Mouse (Mus musculus): ENCODE results near the gene Tspan11. TPM values are rescaled to one million over a fixed set of nuclear protein-coding genes. Genes with fewer than 3 reads are reported as not detected.

The Tspan11 gene
- total and polyA plus RNA-seq, 2 experiments from 2014 or later: 3.6 to 5.6 TPM

GRCm38 (mm10) chr6:127974000-127974399 lies 86.6 kb downstream of the Tspan11 start:
- no peaks in the 10 kb centered on the region for H3K9me3 ChIP-seq (ENCODE audit: low read length)
- no peak for TF ChIP-seq CTCF (IDR thresholded peaks at IDR 0.05; ENCODE audit: low read depth)
- no peaks in the 10 kb centered on the region for H3K36me3 ChIP-seq (ENCODE audit: insufficient read depth, low read length)
- no peaks in the 10 kb centered on the region for H3K27me3 ChIP-seq (ENCODE audit: insufficient read depth, low read length)
- 25% methylated on average over 9 of the region's 9 CpGs for WGBS
- H3K4me1 ChIP-seq (ENCODE audit: insufficient read depth, low read length): peaks cover 12% of the 10 kb centered on the region; the same call in 1 of the 2 replicates
- ATAC-seq (peak; percentile 66), DNase-seq (ENCODE audit: low spot score) (peak; percentile 49)
- H3K27ac ChIP-seq: peak overlapping the region; percentile 79
- H3K9ac ChIP-seq (replicated peaks; ENCODE audit: low read length): no peak overlapping the region
- H3K4me2 ChIP-seq (ENCODE audit: low read depth, low read length): no peak overlapping the region
- no peak overlapping the region for H3K4me3 ChIP-seq (ENCODE audit: low read length)

GRCm38 (mm10) chr6:127976695-127977094 lies 89.3 kb downstream of the Tspan11 start:
- H3K36me3 ChIP-seq (ENCODE audit: insufficient read depth, low read length): no peaks in the 10 kb centered on the region
- no peak overlapping the region for H3K27ac ChIP-seq
- no peak for DNase-seq (ENCODE audit: low spot score)
- no peak overlapping the region for H3K9ac ChIP-seq (replicated peaks; ENCODE audit: low read length)
- no peak overlapping the region for H3K4me2 ChIP-seq (ENCODE audit: low read depth, low read length)
- H3K4me3 ChIP-seq (ENCODE audit: low read length): no peak overlapping the region
- H3K27me3 ChIP-seq (ENCODE audit: insufficient read depth, low read length): no peaks in the 10 kb centered on the region
- no peak for ATAC-seq
- H3K4me1 ChIP-seq (ENCODE audit: insufficient read depth, low read length): peaks cover 20% of the 10 kb centered on the region
- 68% methylated on average over 6 of the region's 6 CpGs for WGBS
- no peak for TF ChIP-seq CTCF (IDR thresholded peaks at IDR 0.05; ENCODE audit: low read depth)
- no peaks in the 10 kb centered on the region for H3K9me3 ChIP-seq (ENCODE audit: low read length)

- ATAC-seq: no peak
- no peak overlapping the region for H3K4me3 ChIP-seq (ENCODE audit: low read length)
- H3K4me1 ChIP-seq (ENCODE audit: insufficient read depth, low read length): peaks cover 14% of the 10 kb centered on the region
- H3K27ac ChIP-seq: no peak overlapping the region
- no peak overlapping the region for H3K9ac ChIP-seq (replicated peaks; ENCODE audit: low read length)
- H3K4me2 ChIP-seq (ENCODE audit: low read depth, low read length): no peak overlapping the region
- 38% methylated on average over 20 of the region's 20 CpGs for WGBS
- no peaks in the 10 kb centered on the region for H3K27me3 ChIP-seq (ENCODE audit: insufficient read depth, low read length)
- DNase-seq (ENCODE audit: low spot score): no peak
- no peak for TF ChIP-seq CTCF (IDR thresholded peaks at IDR 0.05; ENCODE audit: low read depth)
- no peaks in the 10 kb centered on the region for H3K36me3 ChIP-seq (ENCODE audit: insufficient read depth, low read length)
- no peaks in the 10 kb centered on the region for H3K9me3 ChIP-seq (ENCODE audit: low read length)
Measured at GRCm38 (mm10) chr6:127978941-127979340, 91.6 kb downstream of the Tspan11 start.

- Histone ChIP-seq H3K27ac (no peak overlapping the region), H3K4me2 (ENCODE audit: low read depth, low read length) (no peak overlapping the region), H3K27me3 (ENCODE audit: insufficient read depth, low read length) (no peaks in the 10 kb centered on the region), H3K36me3 (ENCODE audit: insufficient read depth, low read length) (no peaks in the 10 kb centered on the region), H3K9me3 (ENCODE audit: low read length) (no peaks in the 10 kb centered on the region), H3K4me3 (ENCODE audit: low read length) (no peak overlapping the region), H3K4me1 (ENCODE audit: insufficient read depth, low read length) (peaks cover 10% of the 10 kb centered on the region), H3K9ac (replicated peaks; ENCODE audit: low read length) (no peak overlapping the region)
- no peak for TF ChIP-seq CTCF (IDR thresholded peaks at IDR 0.05; ENCODE audit: low read depth)
- DNase-seq (ENCODE audit: low spot score) (no peak), ATAC-seq (peak; percentile 33)
- 79% methylated on average over 5 of the region's 5 CpGs for WGBS
Measured at GRCm38 (mm10) chr6:127979831-127980230, 92.4 kb downstream of the Tspan11 start.

GRCm38 (mm10) chr6:127980381-127981045 lies 93.1 kb downstream of the Tspan11 start:
- Histone ChIP-seq H3K9ac (replicated peaks; ENCODE audit: low read length) (no peak overlapping the region), H3K4me3 (ENCODE audit: low read length) (no peak overlapping the region), H3K9me3 (ENCODE audit: low read length) (no peaks in the 10 kb centered on the region), H3K27ac (no peak overlapping the region), H3K4me1 (ENCODE audit: insufficient read depth, low read length) (peaks cover 16% of the 10 kb centered on the region), H3K36me3 (ENCODE audit: insufficient read depth, low read length) (no peaks in the 10 kb centered on the region), H3K27me3 (ENCODE audit: insufficient read depth, low read length) (no peaks in the 10 kb centered on the region), H3K4me2 (ENCODE audit: low read depth, low read length) (no peak overlapping the region)
- no peak for TF ChIP-seq CTCF (IDR thresholded peaks at IDR 0.05; ENCODE audit: low read depth)
- 33% methylated on average over 11 of the region's 11 CpGs for WGBS
- no peak for DNase-seq (ENCODE audit: low spot score)
- ATAC-seq: no peak

- Histone ChIP-seq H3K4me1 (ENCODE audit: insufficient read depth, low read length) (peaks cover 19% of the 10 kb centered on the region), H3K27me3 (ENCODE audit: insufficient read depth, low read length) (no peaks in the 10 kb centered on the region), H3K27ac (no peak overlapping the region), H3K9ac (replicated peaks; ENCODE audit: low read length) (no peak overlapping the region), H3K4me3 (ENCODE audit: low read length) (no peak overlapping the region), H3K9me3 (ENCODE audit: low read length) (no peaks in the 10 kb centered on the region), H3K36me3 (ENCODE audit: insufficient read depth, low read length) (no peaks in the 10 kb centered on the region), H3K4me2 (ENCODE audit: low read depth, low read length) (no peak overlapping the region)
- DNase-seq (ENCODE audit: low spot score) (no peak), ATAC-seq (no peak)
- TF ChIP-seq CTCF (IDR thresholded peaks at IDR 0.05; ENCODE audit: low read depth): no peak
- WGBS: 27% methylated on average over 8 of the region's 8 CpGs
Measured at GRCm38 (mm10) chr6:127981176-127981575, 93.8 kb downstream of the Tspan11 start.

GRCm38 (mm10) chr6:127986357-127986756 lies 99.0 kb downstream of the Tspan11 start:
- 64% methylated on average over 9 of the region's 9 CpGs for WGBS
- Histone ChIP-seq H3K4me1 (ENCODE audit: insufficient read depth, low read length) (peaks cover 29% of the 10 kb centered on the region), H3K4me3 (ENCODE audit: low read length) (no peak overlapping the region), H3K27me3 (ENCODE audit: insufficient read depth, low read length) (no peaks in the 10 kb centered on the region), H3K9ac (replicated peaks; ENCODE audit: low read length) (no peak overlapping the region), H3K9me3 (ENCODE audit: low read length) (no peaks in the 10 kb centered on the region), H3K4me2 (ENCODE audit: low read depth, low read length) (no peak overlapping the region), H3K36me3 (ENCODE audit: insufficient read depth, low read length) (no peaks in the 10 kb centered on the region), H3K27ac (no peak overlapping the region)
- no peak for DNase-seq (ENCODE audit: low spot score)
- ATAC-seq: no peak
- TF ChIP-seq CTCF (IDR thresholded peaks at IDR 0.05; ENCODE audit: low read depth): no peak
